Mouse (Mus musculus): ENCODE data around the gene B4galt5. TPM values are rescaled to one million over a fixed set of nuclear protein-coding genes. Genes with fewer than 3 reads are reported as not detected.
A peak's percentile ranks its signal among the peaks of the same experiment; 100 is the strongest.

Gene B4galt5
- polyA plus RNA-seq, 1 experiment from 2014 or later: 3.2 TPM

- TF ChIP-seq EP300 (IDR thresholded peaks at IDR 0.05; ENCODE audit: low read depth): no peak
- no peak for TF ChIP-seq CTCF (IDR thresholded peaks at IDR 0.05; ENCODE audit: low read depth)
- DNase-seq (no peak), ATAC-seq (no peak)
- no peaks in the 10 kb centered on the region for H3K27me3 ChIP-seq (ENCODE audit: insufficient read depth, low read length)
- H3K4me2 ChIP-seq (ENCODE audit: low read depth, low read length): no peak overlapping the region
- H3K4me3 ChIP-seq (ENCODE audit: low read depth, low read length): no peak overlapping the region
- 75% methylated on average over 10 of the region's 10 CpGs for WGBS (ENCODE audit: insufficient replicate concordance)
- no peaks in the 10 kb centered on the region for H3K36me3 ChIP-seq (replicated peaks; ENCODE audit: insufficient read depth, low read length)
- H3K9me3 ChIP-seq (ENCODE audit: low read length): no peaks in the 10 kb centered on the region
- no peak overlapping the region for H3K9ac ChIP-seq (replicated peaks)
- H3K4me1 ChIP-seq (ENCODE audit: insufficient read depth): no peaks in the 10 kb centered on the region
- H3K27ac ChIP-seq (ENCODE audit: low read depth): no peak overlapping the region
Measured at GRCm38 (mm10) chr2:167275856-167276255, 73.1 kb downstream of the B4galt5 start.

GRCm38 (mm10) chr2:167274713-167275465 is 74.1 kb downstream of the B4galt5 start:
- Histone ChIP-seq H3K4me3 (ENCODE audit: low read depth, low read length) (no peak overlapping the region), H3K27me3 (ENCODE audit: insufficient read depth, low read length) (no peaks in the 10 kb centered on the region), H3K27ac (ENCODE audit: low read depth) (no peak overlapping the region), H3K9me3 (ENCODE audit: low read length) (no peaks in the 10 kb centered on the region), H3K4me1 (ENCODE audit: insufficient read depth) (no peaks in the 10 kb centered on the region), H3K36me3 (replicated peaks; ENCODE audit: insufficient read depth, low read length) (no peaks in the 10 kb centered on the region), H3K9ac (replicated peaks) (no peak overlapping the region), H3K4me2 (ENCODE audit: low read depth, low read length) (no peak overlapping the region)
- DNase-seq (no peak), ATAC-seq (no peak)
- no peak for TF ChIP-seq CTCF (IDR thresholded peaks at IDR 0.05; ENCODE audit: low read depth)
- TF ChIP-seq EP300 (IDR thresholded peaks at IDR 0.05; ENCODE audit: low read depth): no peak
- WGBS (ENCODE audit: insufficient replicate concordance): 64% methylated on average over 10 of the region's 10 CpGs

DNA sequence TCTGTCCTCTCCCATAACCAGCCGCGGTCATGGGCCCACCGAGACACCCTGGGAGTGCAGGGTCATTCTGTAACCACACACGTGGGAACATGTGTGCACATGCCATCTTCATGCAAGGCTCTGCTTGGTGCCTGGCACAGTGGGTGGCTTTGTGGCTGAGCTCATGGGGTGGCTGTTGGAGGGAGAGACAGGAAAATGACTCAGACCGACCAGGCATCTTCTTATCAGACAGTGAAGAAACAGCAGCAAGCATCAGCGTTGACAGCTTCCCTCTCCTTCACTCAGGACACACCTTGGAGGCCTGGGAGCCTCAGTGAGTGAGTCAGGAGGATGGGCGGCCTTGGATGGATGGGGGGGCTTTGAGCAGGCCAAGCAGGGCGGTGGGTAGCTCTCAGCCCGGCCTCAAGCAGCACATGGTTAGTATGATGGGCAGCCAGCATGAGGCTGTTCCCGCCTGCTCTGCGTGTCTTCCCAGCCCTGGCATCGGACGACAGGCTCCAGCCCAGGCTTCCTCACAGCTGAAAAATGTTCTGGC is 75.7 kb downstream of the B4galt5 start:
- Histone ChIP-seq H3K27me3 (ENCODE audit: insufficient read depth, low read length) (no peaks in the 10 kb centered on the region), H3K9me3 (ENCODE audit: low read length) (no peaks in the 10 kb centered on the region), H3K4me2 (ENCODE audit: low read depth, low read length) (no peak overlapping the region), H3K9ac (replicated peaks) (no peak overlapping the region), H3K27ac (ENCODE audit: low read depth) (no peak overlapping the region), H3K36me3 (replicated peaks; ENCODE audit: insufficient read depth, low read length) (no peaks in the 10 kb centered on the region), H3K4me3 (ENCODE audit: low read depth, low read length) (no peak overlapping the region), H3K4me1 (ENCODE audit: insufficient read depth) (no peaks in the 10 kb centered on the region)
- TF ChIP-seq CTCF (IDR thresholded peaks at IDR 0.05; ENCODE audit: low read depth) (no peak), EP300 (IDR thresholded peaks at IDR 0.05; ENCODE audit: low read depth) (no peak)
- 65% methylated on average over 13 of the region's 13 CpGs for WGBS (ENCODE audit: insufficient replicate concordance)
- no peak for ATAC-seq
- no peak for DNase-seq

GRCm38 (mm10) chr2:167272706-167273105 is 76.3 kb downstream of the B4galt5 start:
- ATAC-seq (no peak), DNase-seq (no peak)
- no peak overlapping the region for H3K27ac ChIP-seq (ENCODE audit: low read depth)
- no peaks in the 10 kb centered on the region for H3K36me3 ChIP-seq (replicated peaks; ENCODE audit: insufficient read depth, low read length)
- H3K4me1 ChIP-seq (ENCODE audit: insufficient read depth): no peaks in the 10 kb centered on the region
- TF ChIP-seq CTCF (IDR thresholded peaks at IDR 0.05; ENCODE audit: low read depth) (no peak), EP300 (IDR thresholded peaks at IDR 0.05; ENCODE audit: low read depth) (no peak)
- no peak overlapping the region for H3K4me3 ChIP-seq (ENCODE audit: low read depth, low read length)
- no peak overlapping the region for H3K4me2 ChIP-seq (ENCODE audit: low read depth, low read length)
- H3K27me3 ChIP-seq (ENCODE audit: insufficient read depth, low read length): no peaks in the 10 kb centered on the region
- 78% methylated on average over 3 of the region's 3 CpGs for WGBS (ENCODE audit: insufficient replicate concordance)
- H3K9me3 ChIP-seq (ENCODE audit: low read length): no peaks in the 10 kb centered on the region
- H3K9ac ChIP-seq (replicated peaks): no peak overlapping the region

- Histone ChIP-seq H3K9me3 (ENCODE audit: low read length) (no peaks in the 10 kb centered on the region), H3K27ac (ENCODE audit: low read depth) (no peak overlapping the region), H3K4me2 (ENCODE audit: low read depth, low read length) (no peak overlapping the region), H3K27me3 (ENCODE audit: insufficient read depth, low read length) (no peaks in the 10 kb centered on the region), H3K4me1 (ENCODE audit: insufficient read depth) (no peaks in the 10 kb centered on the region), H3K36me3 (replicated peaks; ENCODE audit: insufficient read depth, low read length) (no peaks in the 10 kb centered on the region), H3K4me3 (ENCODE audit: low read depth, low read length) (no peak overlapping the region), H3K9ac (replicated peaks) (no peak overlapping the region)
- TF ChIP-seq EP300 (IDR thresholded peaks at IDR 0.05; ENCODE audit: low read depth) (no peak), CTCF (IDR thresholded peaks at IDR 0.05; ENCODE audit: low read depth) (no peak)
- ATAC-seq: peak; percentile 33; the same call in 1 of the 2 replicates
- DNase-seq: no peak
- WGBS (ENCODE audit: insufficient replicate concordance): 52% methylated on average over 9 of the region's 9 CpGs
Measured at GRCm38 (mm10) chr2:167271121-167271521, 77.9 kb downstream of the B4galt5 start.

DNA sequence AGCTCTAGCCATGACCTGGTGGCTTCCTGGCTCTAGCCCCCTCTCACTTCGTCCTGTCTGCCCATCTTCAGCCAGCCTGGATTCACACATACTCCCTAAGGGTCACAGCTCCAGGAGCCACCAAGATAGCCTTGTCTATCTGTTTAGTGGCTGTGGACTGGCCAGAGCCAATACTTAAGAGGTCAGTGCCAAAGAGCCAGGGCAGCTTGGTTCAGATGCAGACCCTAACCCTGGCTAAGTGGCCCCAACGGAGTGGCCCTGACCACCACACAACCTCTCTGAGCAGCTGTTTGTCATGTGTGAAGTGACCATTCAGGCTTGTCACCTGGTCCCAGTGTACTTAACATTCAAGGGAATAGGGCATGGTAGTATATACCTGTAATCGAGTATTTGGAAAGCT is 78.5 kb downstream of the B4galt5 start:
- no peak overlapping the region for H3K27ac ChIP-seq (ENCODE audit: low read depth)
- TF ChIP-seq CTCF (IDR thresholded peaks at IDR 0.05; ENCODE audit: low read depth) (no peak), EP300 (IDR thresholded peaks at IDR 0.05; ENCODE audit: low read depth) (no peak)
- H3K9ac ChIP-seq (replicated peaks): no peak overlapping the region
- H3K4me2 ChIP-seq (ENCODE audit: low read depth, low read length): no peak overlapping the region
- WGBS (ENCODE audit: insufficient replicate concordance): 81% methylated on average over 3 of the region's 3 CpGs
- no peaks in the 10 kb centered on the region for H3K27me3 ChIP-seq (ENCODE audit: insufficient read depth, low read length)
- H3K36me3 ChIP-seq (replicated peaks; ENCODE audit: insufficient read depth, low read length): no peaks in the 10 kb centered on the region
- H3K9me3 ChIP-seq (ENCODE audit: low read length): no peaks in the 10 kb centered on the region
- no peak for DNase-seq
- no peak for ATAC-seq
- no peak overlapping the region for H3K4me3 ChIP-seq (ENCODE audit: low read depth, low read length)
- no peaks in the 10 kb centered on the region for H3K4me1 ChIP-seq (ENCODE audit: insufficient read depth)

All from liver, postnatal 0 days (tissue).